Mouse (Mus musculus) kidney, adult 2 months (tissue): Measurements from ENCODE around the gene Aagab.

Experiments used
- CTCF ChIP-seq: fragments of 200-500 bp; conservative IDR thresholded peaks from 2 replicates; pipeline ENCODE4 v1.5.1; 2011; ENCODE audit warnings: low read depth, mild to moderate bottlenecking, control low read depth, low read length, moderate library complexity, mixed read lengths; ENCODE audit not compliant: insufficient read depth, insufficient read length
- POLR2A ChIP-seq: fragments of 200-500 bp; IDR thresholded peaks from one replicate; pipeline ENCODE4 v1.6.1; 2011; ENCODE audit warnings: low read depth, low read length, control low read depth

DNA sequence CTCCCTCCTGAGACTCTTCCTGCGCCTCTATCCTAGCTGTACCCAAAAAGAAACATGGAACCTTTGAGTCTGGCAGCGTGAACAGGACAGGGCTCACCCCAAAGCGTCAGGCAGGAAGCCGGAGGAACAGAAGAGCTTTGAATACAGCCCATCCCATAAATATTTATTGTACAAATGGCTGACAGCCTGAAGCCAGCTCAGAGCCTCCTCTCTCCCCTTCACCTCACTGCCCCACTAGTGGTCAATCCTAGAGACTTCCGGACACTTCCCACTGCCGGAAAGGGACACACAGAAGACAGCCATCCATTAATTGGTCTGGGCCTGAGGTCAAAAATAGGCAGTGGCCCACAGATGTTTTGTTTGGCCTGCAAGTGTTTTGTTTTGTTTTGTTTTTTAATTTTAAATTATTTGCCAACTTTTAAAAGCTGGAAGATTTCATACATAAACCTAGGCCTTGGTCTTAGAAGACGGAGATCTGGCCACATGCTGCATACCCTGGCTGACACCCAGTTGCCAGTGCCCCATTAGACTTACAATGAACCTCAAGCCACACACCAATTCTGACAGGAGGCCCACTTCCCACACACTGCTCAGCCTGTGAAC lies 85.1 kb downstream of the Aagab start:
- TF ChIP-seq CTCF, result no peak
- TF ChIP-seq POLR2A, result no peak
